Comparison of ENCODE assay signal across 13 mouse cellular contexts in the genomic region with DNA sequence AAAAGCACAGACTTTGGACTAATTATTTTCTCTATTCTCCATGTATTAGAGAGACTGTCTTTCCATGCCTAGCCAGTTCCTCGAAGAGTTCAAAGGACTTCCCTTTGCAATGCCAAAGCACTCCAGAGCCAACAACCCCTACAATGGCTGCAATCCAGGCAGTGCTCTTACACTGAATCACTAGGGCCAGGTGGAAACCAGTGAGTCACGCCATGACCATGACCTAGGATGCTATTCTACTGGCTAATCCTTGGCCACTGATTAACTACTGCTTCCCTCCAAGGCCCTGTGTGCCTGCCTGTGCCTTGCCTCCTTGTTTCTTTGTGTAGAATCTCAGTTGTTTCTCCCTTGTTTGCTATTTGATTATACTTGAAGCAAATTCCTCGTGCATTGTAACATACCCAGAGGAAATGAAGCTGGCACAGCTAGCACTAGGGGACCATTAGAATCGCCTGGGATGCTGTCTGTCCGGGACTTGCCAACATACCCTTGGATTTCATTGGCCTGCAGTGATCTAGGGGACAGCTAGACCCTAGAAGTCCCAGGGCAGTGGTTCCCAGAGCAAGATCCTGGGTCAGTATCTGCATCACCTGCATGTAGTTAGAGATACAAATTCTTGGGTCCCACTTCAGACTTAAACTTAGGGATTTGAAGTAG. TPM values are rescaled to one million over a fixed set of nuclear protein-coding genes. Genes with fewer than 3 reads are reported as not detected.
DNase-seq lines count a peak whose midpoint lies in the region; TF ChIP-seq lines count a peak whose summit lies in the region.
"Had no signal": no experiment of that assay in that cellular context is flagged by ENCODE, and none has a peak within 500 bp of the region (broad histone marks: within the 10 kb centered on the region; RNA-seq: fewer than 3 reads in every experiment).

No protein-coding gene starts in this region.

- H3K27me3 ChIP-seq in hindbrain, embryonic 10.5 days (ENCODE audit: insufficient read depth, poor library complexity, severe bottlenecking): no peaks in the 10 kb centered on the region
- H3K27me3 ChIP-seq: limb, embryonic 15.5 days had no signal

- H3K36me3 ChIP-seq in hindbrain, embryonic 10.5 days: peaks cover 39% of the 10 kb centered on the region
- H3K36me3 ChIP-seq: limb, embryonic 15.5 days had no signal

- WGBS in lung, adult 2 months: 35% methylated on average over 5 of the region's 5 CpGs
- 89% methylated on average over 5 of the region's 5 CpGs for WGBS in hindbrain, embryonic 10.5 days

- no peak for TF ChIP-seq CTCF in lung, adult 2 months (IDR thresholded peaks at IDR 0.05; ENCODE audit: insufficient read depth, low read length)

- no peak overlapping the region for H3K27ac ChIP-seq in hindbrain, embryonic 10.5 days
- H3K27ac ChIP-seq: limb, embryonic 15.5 days had no signal

- TF ChIP-seq POLR2A in lung, adult 2 months (IDR thresholded peaks at IDR 0.05; ENCODE audit: borderline replicate concordance, extremely low read depth, low read depth, low read length): no peak

- no peak overlapping the region for H3K4me3 ChIP-seq in lung, adult 2 months (replicated peaks; ENCODE audit: extremely low read depth, low read depth, low read length)
- H3K4me3 ChIP-seq in hindbrain, embryonic 10.5 days: no peak overlapping the region
- H3K4me3 ChIP-seq: limb, embryonic 15.5 days had no signal

- no peaks in the 10 kb centered on the region for H3K9me3 ChIP-seq in hindbrain, embryonic 10.5 days
- H3K9me3 ChIP-seq: limb, embryonic 15.5 days had no signal

- H3K4me1 ChIP-seq in lung, adult 2 months (ENCODE audit: control insufficient read depth, insufficient read depth, low read length): 0 out of 2 replicates have a peak, but pooled peaks cover 2% of the 10 kb centered on the region
- peaks cover 28% of the 10 kb centered on the region for H3K4me1 ChIP-seq in hindbrain, embryonic 10.5 days (replicated peaks)

- DNase-seq in lung, adult 18-20 months: peak; percentile 19 to 40
- no peak for DNase-seq in lung, adult 2 months
- DNase-seq in NIH3T3 (ENCODE audit: low read depth): peak; percentile 83
- DNase-seq in fibroblast of lung, adult 2 months (ENCODE audit: low read depth): peak; percentile 67
- DNase-seq in kidney, postnatal 36 days: peak; percentile 75 to 89
- no peak for DNase-seq in hindbrain, embryonic 10.5 days (ENCODE audit: low spot score)
- no peak for DNase-seq in urinary bladder, postnatal 36 days (ENCODE audit: low spot score in 2 of 2)
- DNase-seq in ovary, postnatal 36 days (ENCODE audit: low spot score): no peak
- DNase-seq: cerebellum, adult 11-12 months; heart, postnatal 36 days; layer of hippocampus, adult 9-11 months had no signal

RNA-seq across cellular contexts. Expression of a gene that starts 29.1 kb away (rescaled TPM):
- polyA plus RNA-seq in lung, adult 2 months (2012; rRNA removed): 0.66 TPM in 1 of 2 replicates, not detected in the other
- 0.69 and 1.00 TPM in 2 replicates for polyA plus RNA-seq in hindbrain, embryonic 10.5 days (2016; fragmentation: Nextera tagmentation; extraction: Ambion mirVana)
- polyA plus RNA-seq: activated CD4-positive, CD25-positive, alpha-beta regulatory T cell, adult 4 months had no signal

Comparison
In these comparisons a context has a peak if more than half of its experiments do, and no peak if none do; other contexts are left out.
1. DNase-seq: peak in lung, adult 18-20 months (2 of 2), NIH3T3 (single experiment), fibroblast of lung, adult 2 months (single experiment) and kidney, postnatal 36 days (2 of 2); none in lung, adult 2 months (single experiment), hindbrain, embryonic 10.5 days (single experiment), urinary bladder, postnatal 36 days (0 of 2) and ovary, postnatal 36 days (single experiment).